Mouse (Mus musculus) spleen, embryonic (tissue): ENCODE data around the gene Dnajb12.

ENCODE experiments used
- CTCF ChIA-PET: fragments of 350-600 bp; sonication (Branson Sonifier 250); formaldehyde crosslinking; loops from one replicate; lab custom pipeline; 2022; lab: Charles Lee

Dnajb12 gene

GRCm38 (mm10) chr10:59895460-59896186 lies 16.3 kb downstream of the Dnajb12 start:
- CTCF ChIA-PET, result interaction anchor here (0.6 to 1.9 kb wide), 6 partner anchors 13 to 273 kb away, joined by 3 to 12 read pairs (median 4); no protein-coding TSS in a partner anchor

GRCm38 (mm10) chr10:59896211-59896610 lies 16.9 kb downstream of the Dnajb12 start:
- CTCF ChIA-PET, result no interaction called here

GRCm38 (mm10) chr10:59896911-59897331 lies 17.6 kb downstream of the Dnajb12 start:
- CTCF ChIA-PET, result no interaction called here

- CTCF ChIA-PET, result interaction anchor here (0.8 to 1.1 kb wide), 3 partner anchors 44 to 103 kb away, joined by 3 to 4 read pairs (median 4); no protein-coding TSS in a partner anchor
Measured at GRCm38 (mm10) chr10:59897511-59897910, 18.2 kb downstream of the Dnajb12 start.

- CTCF ChIA-PET, result interaction anchor here (0.7 to 1.1 kb wide), 3 partner anchors 44 to 338 kb away, joined by 3 to 5 read pairs (median 4); no protein-coding TSS in a partner anchor
Measured at GRCm38 (mm10) chr10:59898180-59898778, 18.9 kb downstream of the Dnajb12 start.

- CTCF ChIA-PET, result interaction anchor here (0.7 kb wide), 2 partner anchors 22 to 337 kb away, joined by 3 to 5 read pairs; no protein-coding TSS in a partner anchor
Measured at GRCm38 (mm10) chr10:59898935-59899334, 19.6 kb downstream of the Dnajb12 start.

- CTCF ChIA-PET, result interaction anchor here (0.6 to 1.1 kb wide), 4 partner anchors 10 to 482 kb away, joined by 3 to 5 read pairs (median 3); no protein-coding TSS in a partner anchor
Measured at GRCm38 (mm10) chr10:59899341-59900173, 20.2 kb downstream of the Dnajb12 start.

- CTCF ChIA-PET, result interaction anchor here (0.8 to 1.1 kb wide), 2 partner anchors 9 to 19 kb away, joined by 3 to 5 read pairs; no protein-coding TSS in a partner anchor
Measured at GRCm38 (mm10) chr10:59900174-59900435, 20.7 kb downstream of the Dnajb12 start.

GRCm38 (mm10) chr10:59900939-59901338 lies 21.6 kb downstream of the Dnajb12 start:
- CTCF ChIA-PET, result interaction anchor here (1.0 to 1.3 kb wide), 2 partner anchors 9 to 80 kb away, joined by 4 to 6 read pairs; no protein-coding TSS in a partner anchor

GRCm38 (mm10) chr10:59901463-59901862 lies 22.1 kb downstream of the Dnajb12 start:
- CTCF ChIA-PET, result interaction anchor here (1.0 to 1.3 kb wide), 2 partner anchors 9 to 80 kb away, joined by 4 to 6 read pairs; no protein-coding TSS in a partner anchor

GRCm38 (mm10) chr10:59901986-59902605 lies 22.7 kb downstream of the Dnajb12 start:
- CTCF ChIA-PET, result interaction anchor here (0.6 to 1.3 kb wide), 2 partner anchors 8 to 87 kb away, joined by 3 to 4 read pairs; no protein-coding TSS in a partner anchor

- CTCF ChIA-PET, result interaction anchor here (0.6 kb wide), 1 partner anchor 87 kb away, joined by 3 read pairs; no protein-coding TSS in a partner anchor
Measured at GRCm38 (mm10) chr10:59902606-59902990, 23.2 kb downstream of the Dnajb12 start.

- CTCF ChIA-PET, result interaction anchor here (1.1 kb wide), 1 partner anchor 23 kb away, joined by 3 read pairs; no protein-coding TSS in a partner anchor
Measured at GRCm38 (mm10) chr10:59903170-59903569, 23.8 kb downstream of the Dnajb12 start.

- CTCF ChIA-PET, result interaction anchor here (0.7 to 1.1 kb wide), 3 partner anchors 44 to 579 kb away, joined by 3 to 12 read pairs (median 4); partner anchors contain the start of gene Ddit4
Measured at GRCm38 (mm10) chr10:59907080-59907609, 27.8 kb downstream of the Dnajb12 start.

GRCm38 (mm10) chr10:59907695-59908299 lies 28.4 kb downstream of the Dnajb12 start:
- CTCF ChIA-PET, result no interaction called here

GRCm38 (mm10) chr10:59908776-59909315 lies 29.5 kb downstream of the Dnajb12 start:
- CTCF ChIA-PET, result interaction anchor here (0.5 to 0.8 kb wide), 5 partner anchors 9 to 82 kb away, joined by 3 to 16 read pairs (median 5); no protein-coding TSS in a partner anchor

- CTCF ChIA-PET, result interaction anchor here (0.5 to 1.5 kb wide), 6 partner anchors 8 to 41 kb away, joined by 3 to 16 read pairs (median 4); no protein-coding TSS in a partner anchor
Measured at GRCm38 (mm10) chr10:59909357-59909847, 30.0 kb downstream of the Dnajb12 start.

- CTCF ChIA-PET, result interaction anchor here (1.5 kb wide), 1 partner anchor 10 kb away, joined by 4 read pairs; no protein-coding TSS in a partner anchor
Measured at GRCm38 (mm10) chr10:59911091-59911490, 31.7 kb downstream of the Dnajb12 start.

GRCm38 (mm10) chr10:59911561-59912198 lies 32.3 kb downstream of the Dnajb12 start:
- CTCF ChIA-PET, result no interaction called here
